Mouse (Mus musculus) stomach, postnatal 0 days (tissue): ENCODE measurements around the gene Actrt2. TPM values are rescaled to one million over a fixed set of nuclear protein-coding genes. Genes with fewer than 3 reads are reported as not detected.

Experiments used
- ATAC-seq: fragments of 200-750 bp; cut with Nextera tagmentation; 2 replicates; pipeline ENCODE4 v1.8.0; 2017; ENCODE audit not compliant: low FRiP score, low TSS enrichment
- DNase-seq: peaks from one replicate; pipeline ENCODE4 v3.0.0-alpha.2; 2016; ENCODE audit warnings: low spot score
- H3K27ac ChIP-seq: fragments of 300-500 bp; sonication (generic); replicated peaks from 2 replicates; pipeline ENCODE4 v1.5.1; 2014; ENCODE audit warnings: mild to moderate bottlenecking, control low read depth
- H3K27me3 ChIP-seq: fragments of 300-500 bp; sonication (generic); 2 replicates; pipeline ENCODE4 v1.6.1; 2014; ENCODE audit warnings: low read length; ENCODE audit not compliant: control insufficient read depth, insufficient read depth
- H3K36me3 ChIP-seq: fragments of 300-500 bp; sonication (generic); 2 replicates; pipeline ENCODE4 v1.6.1; 2014; ENCODE audit warnings: low read length, mixed read lengths; ENCODE audit not compliant: control insufficient read depth, insufficient read depth
- H3K4me1 ChIP-seq: fragments of 300-500 bp; sonication (generic); replicated peaks from 2 replicates; pipeline ENCODE4 v1.6.1; 2014; ENCODE audit warnings: antibody characterized with exemption; ENCODE audit not compliant: control insufficient read depth, insufficient read depth
- H3K4me2 ChIP-seq: fragments of 300-500 bp; sonication (generic); replicated peaks from 2 replicates; pipeline ENCODE4 v1.6.1; 2014; ENCODE audit warnings: low read depth, mild to moderate bottlenecking, control low read depth, moderate library complexity
- H3K4me3 ChIP-seq: fragments of 300-500 bp; sonication (generic); 2 replicates; pipeline ENCODE4 v1.5.1; 2014; ENCODE audit warnings: low read depth, low read length, control low read depth
- H3K9ac ChIP-seq: fragments of 300-500 bp; sonication (generic); 2 replicates; pipeline ENCODE4 v1.6.1; 2014; ENCODE audit warnings: mild to moderate bottlenecking, low read length, control low read depth, mixed read lengths
- H3K9me3 ChIP-seq: fragments of 300-500 bp; sonication (generic); 2 replicates; pipeline ENCODE4 v1.6.1; 2016; ENCODE audit warnings: low read length; ENCODE audit not compliant: control insufficient read depth
- CTCF ChIP-seq: IDR thresholded peaks from 2 replicates; pipeline ENCODE4 v1.5.1; 2016; ENCODE audit warnings: antibody characterized with exemption, low read depth, mild to moderate bottlenecking, moderate library complexity
- EP300 ChIP-seq: optimal IDR thresholded peaks from 2 replicates; pipeline ENCODE3; 2016; ENCODE audit warnings: antibody characterized with exemption
- whole genome bisulfite sequencing: fragments of 180-500 bp; shearing (Covaris S2); extraction: QIAGEN DNeasy Blood & Tissue Kit; methylation state at CpG from one replicate; pipeline ENCODE4 v1.1.7; 2014; 5-methylcytosine and 5-hydroxymethylcytosine counted together
- polyA plus RNA-seq: library from polyadenylated mRNA; unstranded; fragments of >200 nt; fragmentation: Nextera tagmentation; extraction: Ambion mirVana; gene quantifications from 2 replicates; pipeline ENCODE4 v1.2.1, GENCODE M21; 2015

Gene Actrt2
- polyA plus RNA-seq, 1 experiment from 2014 or later: not detected

- no peak overlapping the region for H3K4me2 ChIP-seq
- no peaks in the 10 kb centered on the region for H3K36me3 ChIP-seq
- ATAC-seq (no peak), DNase-seq (no peak)
- H3K4me3 ChIP-seq: no peak overlapping the region
- TF ChIP-seq CTCF (no peak), EP300 (no peak)
- WGBS: 85% methylated on average over 2 of the region's 2 CpGs
- no peaks in the 10 kb centered on the region for H3K4me1 ChIP-seq
- no peaks in the 10 kb centered on the region for H3K27me3 ChIP-seq
- no peak overlapping the region for H3K9ac ChIP-seq
- no peak overlapping the region for H3K27ac ChIP-seq
- H3K9me3 ChIP-seq: no peaks in the 10 kb centered on the region
Measured at GRCm38 (mm10) chr4:154626282-154626681, 41.4 kb downstream of the Actrt2 start.

- H3K4me3 ChIP-seq: no peak overlapping the region
- no peak overlapping the region for H3K9ac ChIP-seq
- DNase-seq: no peak
- no peak overlapping the region for H3K4me2 ChIP-seq
- no peaks in the 10 kb centered on the region for H3K27me3 ChIP-seq
- no peak for ATAC-seq
- 45% methylated on average over 14 of the region's 14 CpGs for WGBS
- no peak for TF ChIP-seq EP300
- no peak for TF ChIP-seq CTCF
- H3K4me1 ChIP-seq: no peaks in the 10 kb centered on the region
- H3K36me3 ChIP-seq: no peaks in the 10 kb centered on the region
- H3K9me3 ChIP-seq: no peaks in the 10 kb centered on the region
- H3K27ac ChIP-seq: no peak overlapping the region
Measured at GRCm38 (mm10) chr4:154625710-154626109, 42.0 kb downstream of the Actrt2 start.

GRCm38 (mm10) chr4:154623241-154623640, 44.4 kb downstream of the Actrt2 start:
- WGBS: 82% methylated on average over 3 of the region's 3 CpGs
- DNase-seq (no peak), ATAC-seq (no peak)
- TF ChIP-seq CTCF (no peak), EP300 (no peak)
- H3K27ac ChIP-seq: no peak overlapping the region
- no peak overlapping the region for H3K4me2 ChIP-seq
- H3K4me1 ChIP-seq: no peaks in the 10 kb centered on the region
- no peaks in the 10 kb centered on the region for H3K27me3 ChIP-seq
- H3K36me3 ChIP-seq: no peaks in the 10 kb centered on the region
- no peak overlapping the region for H3K4me3 ChIP-seq
- no peaks in the 10 kb centered on the region for H3K9me3 ChIP-seq
- H3K9ac ChIP-seq: no peak overlapping the region

- no peaks in the 10 kb centered on the region for H3K27me3 ChIP-seq
- DNase-seq (no peak), ATAC-seq (no peak)
- no peaks in the 10 kb centered on the region for H3K4me1 ChIP-seq
- no peak overlapping the region for H3K4me3 ChIP-seq
- H3K9me3 ChIP-seq: no peaks in the 10 kb centered on the region
- H3K4me2 ChIP-seq: no peak overlapping the region
- TF ChIP-seq EP300: no peak
- TF ChIP-seq CTCF: no peak
- H3K27ac ChIP-seq: no peak overlapping the region
- 89% methylated on average over 4 of the region's 4 CpGs for WGBS
- no peak overlapping the region for H3K9ac ChIP-seq
- no peaks in the 10 kb centered on the region for H3K36me3 ChIP-seq
Measured at GRCm38 (mm10) chr4:154622521-154622920, 45.1 kb downstream of the Actrt2 start.

Other genes with a start within 250 kb of the Actrt2 start
- 15.6 and 18.5 TPM in 2 replicates for gene Prdm16, start 31.0 kb downstream of the Actrt2 start, polyA plus RNA-seq
- gene Ttc34, start 169.6 kb upstream of the Actrt2 start, polyA plus RNA-seq: 0.06 and 0.10 TPM in 2 replicates
- not detected in 2 replicates for gene Mmel1, start 201.7 kb upstream of the Actrt2 start, polyA plus RNA-seq
- 62.1 and 65.4 TPM in 2 replicates for gene Fam213b, start 231.3 kb upstream of the Actrt2 start, polyA plus RNA-seq